Mouse (Mus musculus) liver, adult (tissue): ENCODE measurements around the gene Brd3.

ENCODE experiments used
- GATA4 ChIP-seq: IDR thresholded peaks from 2 replicates; pipeline ENCODE4 v1.6.1; 2014; ENCODE audit warnings: mild to moderate bottlenecking, low read length; ENCODE audit not compliant: insufficient replicate concordance

Brd3 gene

DNA sequence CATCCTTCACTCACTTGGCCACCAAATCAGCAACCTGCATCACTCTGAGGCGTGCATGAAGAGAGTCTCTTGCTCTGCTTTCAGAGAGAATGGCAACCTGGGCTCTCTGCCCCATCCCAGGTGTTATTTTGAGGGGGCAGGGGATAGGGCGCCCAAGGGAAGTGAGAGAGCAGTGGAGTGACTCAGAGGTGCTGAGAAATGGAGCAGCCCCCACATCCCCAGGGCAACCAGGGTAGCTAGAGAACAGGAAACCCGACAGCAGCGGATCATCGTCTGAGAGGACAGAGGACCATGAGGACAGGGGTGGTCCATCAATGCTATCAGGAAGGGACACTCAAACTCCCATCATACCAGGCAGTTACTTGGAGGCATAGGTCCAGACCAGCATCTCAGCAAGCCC, 100.5 kb downstream of the Brd3 start:
- TF ChIP-seq GATA4, result no peak

- no peak for TF ChIP-seq GATA4
These were observed 102.2 kb downstream of the Brd3 start for GRCm38 (mm10) chr2:27405094-27405884.

DNA sequence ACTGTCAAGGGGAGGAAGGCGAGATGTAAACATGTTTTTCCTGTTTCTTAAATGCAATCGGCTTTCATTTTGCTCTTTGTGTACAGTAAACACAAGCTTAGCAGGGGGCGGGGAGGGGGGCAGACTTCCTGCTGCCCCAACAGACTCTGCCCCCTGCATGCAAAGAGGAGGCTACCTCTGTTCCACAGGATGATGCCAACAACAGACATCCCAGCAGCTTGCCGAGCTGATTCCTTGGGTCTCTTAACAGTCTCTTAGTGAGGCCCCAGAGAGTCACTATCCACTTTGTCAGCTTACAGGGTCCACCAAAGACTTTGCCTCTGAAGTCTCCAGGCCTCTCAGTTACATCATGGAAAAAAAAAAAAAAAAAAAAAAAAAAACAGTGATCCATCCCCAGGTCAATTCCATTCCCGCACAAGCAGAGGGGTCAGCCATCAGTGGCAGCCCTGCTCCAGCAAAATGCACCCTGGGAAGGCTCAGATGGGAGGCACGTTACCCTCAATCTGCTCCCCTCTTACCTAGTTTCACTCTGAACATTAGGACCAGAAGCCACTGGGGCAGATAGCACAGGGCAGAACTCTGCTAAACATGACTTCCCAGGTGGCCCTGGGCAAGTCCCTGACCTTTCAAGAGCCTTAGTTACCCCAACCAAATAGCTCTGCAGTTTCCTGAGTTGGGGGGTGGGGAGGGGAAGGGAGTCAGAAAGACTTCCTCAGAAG, 102.9 kb downstream of the Brd3 start:
- no peak for TF ChIP-seq GATA4

DNA sequence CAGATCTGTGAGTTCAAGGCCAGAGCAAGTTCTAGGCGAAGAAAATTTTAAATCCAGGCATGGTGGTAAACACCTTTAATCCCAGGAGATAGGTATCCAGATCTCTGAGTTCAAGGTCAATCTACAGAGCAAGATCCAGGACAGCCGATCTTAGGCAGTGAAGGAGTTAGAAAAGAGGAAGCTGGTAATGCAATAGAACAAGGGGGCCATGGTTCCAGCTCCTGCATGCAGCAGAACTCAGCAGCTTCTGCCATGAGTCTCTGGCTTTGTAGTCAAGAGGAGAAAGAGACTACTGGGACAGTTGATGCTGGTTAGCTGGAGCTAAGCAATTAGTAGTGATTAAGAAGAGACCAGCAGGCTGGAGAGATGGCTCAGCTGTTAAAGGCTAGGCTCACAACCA, 105.9 kb downstream of the Brd3 start:
- TF ChIP-seq GATA4, result no peak

DNA sequence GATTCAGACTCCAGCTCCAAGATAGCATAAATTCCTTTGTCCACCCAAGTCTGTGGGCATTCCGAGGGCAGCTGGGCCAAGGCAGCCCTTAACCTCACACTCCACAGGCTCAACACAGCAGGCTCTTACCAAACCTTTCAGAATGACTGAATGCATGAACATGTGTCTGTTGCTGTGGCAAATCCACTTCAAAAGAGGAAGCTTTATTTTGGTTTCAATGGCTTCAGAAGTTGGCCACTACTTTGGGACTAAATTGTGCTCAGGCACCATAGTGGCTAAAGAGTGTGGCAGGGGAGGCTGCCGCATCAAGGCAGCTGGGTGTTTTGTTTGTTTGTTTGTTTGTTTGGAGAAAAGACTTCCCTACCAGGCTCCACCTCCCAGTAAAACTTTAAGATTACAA, 107.4 kb downstream of the Brd3 start:
- no peak for TF ChIP-seq GATA4

DNA sequence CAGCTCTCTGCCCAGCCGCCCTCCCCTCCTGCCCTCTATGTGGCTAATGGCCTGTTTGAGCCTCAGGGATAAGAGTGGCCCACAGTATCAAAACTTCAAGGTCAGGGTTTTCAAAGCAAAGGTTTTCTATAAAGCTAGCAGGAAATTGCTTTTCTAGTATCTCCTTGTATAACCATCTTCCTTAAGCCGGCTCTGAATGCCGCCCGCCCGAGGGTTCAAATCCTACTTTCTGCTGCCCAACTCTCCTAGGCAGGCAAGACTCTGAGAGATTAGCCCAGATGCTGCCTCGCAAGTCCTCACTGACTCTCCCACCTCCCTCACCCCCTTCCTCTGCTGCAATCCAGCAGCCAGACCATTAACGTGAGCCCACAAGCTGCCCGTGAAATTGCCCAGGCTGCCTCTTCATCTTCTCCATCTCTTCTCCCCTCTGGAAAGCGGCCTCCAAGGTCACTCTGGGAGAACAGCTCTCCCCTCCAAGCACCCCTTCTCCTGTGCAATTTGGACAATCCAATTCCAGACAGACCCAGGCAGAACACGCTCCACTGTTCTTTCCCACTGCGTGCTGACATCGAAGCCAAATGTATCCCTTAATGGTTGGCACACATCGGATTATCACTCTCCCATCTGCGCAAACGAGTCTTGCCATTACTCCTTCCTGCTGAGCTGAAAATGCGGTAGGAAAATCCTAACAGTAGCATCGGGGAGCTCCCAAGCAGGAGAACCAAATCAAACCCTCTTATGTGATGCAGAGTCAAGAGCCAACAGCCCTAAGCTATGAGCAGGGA, 110.6 kb downstream of the Brd3 start:
- TF ChIP-seq GATA4, result no peak
